In the genomic region with DNA sequence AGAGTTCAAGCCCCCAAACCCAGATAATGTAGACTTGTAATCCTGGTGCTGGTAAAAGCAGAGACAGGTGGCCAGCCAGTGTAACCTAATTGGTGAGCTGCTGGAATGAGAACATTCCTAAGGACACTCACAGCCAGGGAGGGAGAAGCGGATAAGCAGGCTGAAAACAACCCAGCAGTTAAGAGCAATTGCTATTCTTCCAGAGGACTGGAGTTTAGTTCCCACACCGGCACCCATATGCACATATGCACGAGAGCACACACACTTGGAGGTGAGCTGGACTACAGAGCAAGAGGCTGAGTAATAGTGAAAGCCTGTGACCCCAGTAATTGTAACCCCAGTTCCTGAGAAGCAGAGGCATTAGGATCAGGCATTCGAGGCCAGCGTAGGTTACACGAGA, we compare ENCODE assay signal across 16 mouse cellular contexts.
"Had no signal": no experiment of that assay in that cellular context is flagged by ENCODE, and none has a peak within 500 bp of the region (broad histone marks: within the 10 kb centered on the region; RNA-seq: fewer than 3 reads in every experiment).

No protein-coding gene starts in this region.

- DNase-seq: retina, postnatal 1 day; right cerebral cortex, adult 18-20 months; right cerebral cortex, postnatal 14 days; right cerebral cortex, postnatal 25 days; right cerebral cortex, postnatal 4 days; spleen, adult 18-20 months; thymus, adult 18-20 months; thymus, adult 2 months; thymus, postnatal 14 days; thymus, postnatal 25 days; thymus, postnatal 36 days; thymus, postnatal 4 days had no signal

- H3K4me3 ChIP-seq: neural tube, embryonic 13.5 days; neural tube, embryonic 15.5 days; stomach, embryonic 15.5 days had no signal

- H3K27ac ChIP-seq: neural tube, embryonic 13.5 days; neural tube, embryonic 15.5 days; stomach, embryonic 15.5 days; stomach, postnatal 0 days had no signal

- H3K9me3 ChIP-seq: neural tube, embryonic 13.5 days; neural tube, embryonic 15.5 days; stomach, embryonic 15.5 days had no signal

- H3K4me1 ChIP-seq: neural tube, embryonic 13.5 days; neural tube, embryonic 15.5 days; stomach, embryonic 15.5 days had no signal

- H3K27me3 ChIP-seq: neural tube, embryonic 13.5 days; neural tube, embryonic 15.5 days; stomach, embryonic 15.5 days had no signal
